Mouse (Mus musculus): ENCODE measurements at regions not wholly inside any gene's neighbourhood (a gene's known extent, or its start where the extent isn't known, plus 50 kb on each side); places are given as distances from the start of the nearest gene placed in this dataset.

- no peak for ATAC-seq
- H3K4me2 ChIP-seq (ENCODE audit: low read depth, low read length): no peak overlapping the region
- WGBS: 98% methylated on average over 1 of the region's 1 CpGs
- H3K9ac ChIP-seq (ENCODE audit: low read depth, low read length): no peak overlapping the region
- H3K4me3 ChIP-seq (ENCODE audit: low read length): no peak overlapping the region
- no peaks in the 10 kb centered on the region for H3K4me1 ChIP-seq (ENCODE audit: control insufficient read depth, insufficient read depth, low read length)
- H3K9me3 ChIP-seq (ENCODE audit: control insufficient read depth, low read length): no peaks in the 10 kb centered on the region
- no peaks in the 10 kb centered on the region for H3K36me3 ChIP-seq (ENCODE audit: control insufficient read depth, insufficient read depth, low read length)
- H3K27me3 ChIP-seq (replicated peaks; ENCODE audit: control insufficient read depth, insufficient read depth, low read length): no peaks in the 10 kb centered on the region
- H3K27ac ChIP-seq (ENCODE audit: low read length): no peak overlapping the region
These were observed 194.6 kb upstream of the Tank start for GRCm38 (mm10) chr2:61383744-61384295.

DNA sequence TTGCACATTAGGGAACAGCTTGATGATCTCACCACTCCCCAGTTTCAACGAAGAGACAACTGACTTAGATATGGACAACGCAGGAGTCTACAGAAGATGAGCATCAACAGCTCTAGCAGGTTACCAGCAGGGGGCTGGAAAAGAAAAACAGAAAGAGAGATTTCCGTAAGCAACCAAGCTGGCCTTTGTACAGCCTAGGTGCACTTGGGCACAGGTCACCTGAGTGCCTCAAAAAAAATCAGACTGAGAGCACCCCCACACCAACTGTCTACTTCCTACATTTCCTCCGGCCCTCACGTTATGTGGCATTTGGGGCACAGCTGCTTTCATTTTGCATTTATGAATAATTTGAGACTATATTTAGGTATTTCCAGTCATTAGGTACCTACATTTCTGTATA lies 199.3 kb upstream of the Tank start:
- Histone ChIP-seq H3K9ac (ENCODE audit: low read depth, low read length) (no peak overlapping the region), H3K27me3 (replicated peaks; ENCODE audit: control insufficient read depth, insufficient read depth, low read length) (no peaks in the 10 kb centered on the region), H3K27ac (ENCODE audit: low read length) (no peak overlapping the region), H3K36me3 (ENCODE audit: control insufficient read depth, insufficient read depth, low read length) (no peaks in the 10 kb centered on the region), H3K4me3 (ENCODE audit: low read length) (no peak overlapping the region), H3K4me2 (ENCODE audit: low read depth, low read length) (no peak overlapping the region), H3K4me1 (ENCODE audit: control insufficient read depth, insufficient read depth, low read length) (no peaks in the 10 kb centered on the region), H3K9me3 (ENCODE audit: control insufficient read depth, low read length) (no peaks in the 10 kb centered on the region)
- ATAC-seq: no peak
- 74% methylated on average over 5 of the region's 5 CpGs for WGBS

DNA sequence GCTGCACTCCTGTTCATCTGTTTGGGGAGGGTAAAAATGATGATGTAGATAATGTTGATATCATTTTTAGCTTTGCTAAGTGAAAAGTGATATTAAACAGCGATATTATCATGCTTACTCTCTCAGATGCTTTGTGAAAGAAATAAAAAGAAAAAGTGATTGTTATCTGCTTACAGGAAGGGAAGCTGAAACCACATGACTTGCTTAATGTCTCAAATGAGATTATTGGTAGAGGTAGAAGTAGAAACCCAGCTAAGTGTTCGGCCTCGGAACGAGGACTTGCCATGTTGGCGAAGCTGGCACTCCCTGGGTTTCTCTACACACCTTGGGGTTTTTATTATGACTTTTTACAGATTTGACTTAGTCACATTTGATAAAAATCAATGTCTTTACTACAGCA lies 200.1 kb upstream of the Tank start:
- H3K9ac ChIP-seq (ENCODE audit: low read depth, low read length): no peak overlapping the region
- no peaks in the 10 kb centered on the region for H3K4me1 ChIP-seq (ENCODE audit: control insufficient read depth, insufficient read depth, low read length)
- H3K4me3 ChIP-seq (ENCODE audit: low read length): no peak overlapping the region
- no peak for ATAC-seq
- WGBS: 92% methylated on average over 5 of the region's 5 CpGs
- no peaks in the 10 kb centered on the region for H3K9me3 ChIP-seq (ENCODE audit: control insufficient read depth, low read length)
- no peak overlapping the region for H3K27ac ChIP-seq (ENCODE audit: low read length)
- H3K27me3 ChIP-seq (replicated peaks; ENCODE audit: control insufficient read depth, insufficient read depth, low read length): no peaks in the 10 kb centered on the region
- no peaks in the 10 kb centered on the region for H3K36me3 ChIP-seq (ENCODE audit: control insufficient read depth, insufficient read depth, low read length)
- no peak overlapping the region for H3K4me2 ChIP-seq (ENCODE audit: low read depth, low read length)

- no peaks in the 10 kb centered on the region for H3K36me3 ChIP-seq (ENCODE audit: control insufficient read depth, insufficient read depth, low read length)
- WGBS: 82% methylated on average over 8 of the region's 8 CpGs
These were observed 200.6 kb upstream of the Tank start for GRCm38 (mm10) chr2:61377756-61378155.

GRCm38 (mm10) chr2:61362606-61363005 lies 215.8 kb upstream of the Tank start:
- Histone ChIP-seq H3K36me3 (ENCODE audit: control insufficient read depth, insufficient read depth, low read length) (no peaks in the 10 kb centered on the region), H3K27ac (ENCODE audit: low read length) (no peak overlapping the region), H3K9me3 (ENCODE audit: control insufficient read depth, low read length) (no peaks in the 10 kb centered on the region), H3K4me2 (ENCODE audit: low read depth, low read length) (no peak overlapping the region), H3K4me3 (ENCODE audit: low read length) (no peak overlapping the region), H3K4me1 (ENCODE audit: control insufficient read depth, insufficient read depth, low read length) (no peaks in the 10 kb centered on the region), H3K27me3 (replicated peaks; ENCODE audit: control insufficient read depth, insufficient read depth, low read length) (no peaks in the 10 kb centered on the region), H3K9ac (ENCODE audit: low read depth, low read length) (no peak overlapping the region)
- WGBS: 84% methylated on average over 4 of the region's 4 CpGs
- ATAC-seq: no peak

More at GRCm38 (mm10) chr2:61377756-61378155, 200.6 kb upstream of the Tank start:
- Histone ChIP-seq H3K27me3 (replicated peaks; ENCODE audit: control insufficient read depth, insufficient read depth, low read length) (no peaks in the 10 kb centered on the region), H3K4me3 (ENCODE audit: low read length) (no peak overlapping the region), H3K4me2 (ENCODE audit: low read depth, low read length) (no peak overlapping the region), H3K9ac (ENCODE audit: low read depth, low read length) (no peak overlapping the region), H3K4me1 (ENCODE audit: control insufficient read depth, insufficient read depth, low read length) (no peaks in the 10 kb centered on the region), H3K27ac (ENCODE audit: low read length) (no peak overlapping the region), H3K9me3 (ENCODE audit: control insufficient read depth, low read length) (no peaks in the 10 kb centered on the region)
- no peak for ATAC-seq

- Histone ChIP-seq H3K27ac (ENCODE audit: low read length) (no peak overlapping the region), H3K9ac (ENCODE audit: low read depth, low read length) (no peak overlapping the region), H3K9me3 (ENCODE audit: control insufficient read depth, low read length) (no peaks in the 10 kb centered on the region), H3K4me2 (ENCODE audit: low read depth, low read length) (no peak overlapping the region), H3K27me3 (replicated peaks; ENCODE audit: control insufficient read depth, insufficient read depth, low read length) (no peaks in the 10 kb centered on the region), H3K4me1 (ENCODE audit: control insufficient read depth, insufficient read depth, low read length) (no peaks in the 10 kb centered on the region), H3K36me3 (ENCODE audit: control insufficient read depth, insufficient read depth, low read length) (no peaks in the 10 kb centered on the region), H3K4me3 (ENCODE audit: low read length) (no peak overlapping the region)
- no peak for ATAC-seq
- 86% methylated on average over 2 of the region's 2 CpGs for WGBS
These were observed 217.0 kb upstream of the Tank start for GRCm38 (mm10) chr2:61361394-61361793.

GRCm38 (mm10) chr2:61354104-61354503 lies 224.3 kb upstream of the Tank start:
- no peak for ATAC-seq
- Histone ChIP-seq H3K27me3 (replicated peaks; ENCODE audit: control insufficient read depth, insufficient read depth, low read length) (no peaks in the 10 kb centered on the region), H3K4me1 (ENCODE audit: control insufficient read depth, insufficient read depth, low read length) (no peaks in the 10 kb centered on the region), H3K27ac (ENCODE audit: low read length) (no peak overlapping the region), H3K4me2 (ENCODE audit: low read depth, low read length) (no peak overlapping the region), H3K9me3 (ENCODE audit: control insufficient read depth, low read length) (no peaks in the 10 kb centered on the region), H3K9ac (ENCODE audit: low read depth, low read length) (no peak overlapping the region), H3K36me3 (ENCODE audit: control insufficient read depth, insufficient read depth, low read length) (no peaks in the 10 kb centered on the region), H3K4me3 (ENCODE audit: low read length) (no peak overlapping the region)
- 60% methylated on average over 8 of the region's 8 CpGs for WGBS

- H3K27ac ChIP-seq (ENCODE audit: low read length): no peak overlapping the region
- no peaks in the 10 kb centered on the region for H3K4me1 ChIP-seq (ENCODE audit: control insufficient read depth, insufficient read depth, low read length)
- H3K9ac ChIP-seq (ENCODE audit: low read depth, low read length): no peak overlapping the region
- no peaks in the 10 kb centered on the region for H3K36me3 ChIP-seq (ENCODE audit: control insufficient read depth, insufficient read depth, low read length)
- H3K9me3 ChIP-seq (ENCODE audit: control insufficient read depth, low read length): no peaks in the 10 kb centered on the region
- H3K4me2 ChIP-seq (ENCODE audit: low read depth, low read length): no peak overlapping the region
- 85% methylated on average over 3 of the region's 3 CpGs for WGBS
- no peak for ATAC-seq
- H3K27me3 ChIP-seq (replicated peaks; ENCODE audit: control insufficient read depth, insufficient read depth, low read length): no peaks in the 10 kb centered on the region
- no peak overlapping the region for H3K4me3 ChIP-seq (ENCODE audit: low read length)
These were observed 230.9 kb upstream of the Tank start for GRCm38 (mm10) chr2:61347451-61347850.

DNA sequence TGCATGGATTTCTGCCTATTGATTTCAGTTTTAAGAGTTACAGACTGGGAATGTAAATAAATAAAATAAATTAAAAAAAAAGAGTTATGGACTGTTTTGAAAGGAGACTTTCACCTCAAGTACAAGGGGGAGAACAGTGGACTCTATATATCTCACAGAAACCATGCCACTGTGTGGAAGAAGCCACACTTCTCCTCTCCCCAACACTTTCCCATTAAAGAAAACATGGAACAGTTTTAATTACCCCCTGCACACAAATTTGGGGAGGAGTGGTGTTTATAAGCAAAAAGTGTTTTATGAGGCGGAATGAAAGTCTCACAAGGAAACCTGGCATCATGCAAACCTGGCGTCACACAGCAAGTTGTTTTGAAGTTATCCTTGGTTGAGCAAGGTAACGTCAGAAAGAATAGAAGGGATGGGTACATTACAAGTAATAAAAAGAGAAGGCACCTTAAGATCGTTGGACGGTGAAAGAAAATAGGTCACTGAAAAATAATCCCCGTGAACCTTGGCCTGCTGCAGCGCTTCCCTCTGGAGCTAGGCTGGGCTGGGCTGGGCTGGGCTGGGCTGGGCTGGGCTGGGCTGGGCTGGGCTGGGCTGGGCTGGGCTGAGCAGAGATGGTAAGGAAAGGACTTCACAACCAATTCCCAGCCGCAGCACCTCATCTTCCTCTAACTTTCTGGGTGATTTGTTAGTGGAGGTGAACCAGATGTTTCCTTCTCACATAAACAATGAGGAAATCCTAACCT lies 232.2 kb upstream of the Tank start:
- Histone ChIP-seq H3K27ac (ENCODE audit: low read length) (no peak overlapping the region), H3K9me3 (ENCODE audit: control insufficient read depth, low read length) (no peaks in the 10 kb centered on the region), H3K4me1 (ENCODE audit: control insufficient read depth, insufficient read depth, low read length) (no peaks in the 10 kb centered on the region), H3K9ac (ENCODE audit: low read depth, low read length) (no peak overlapping the region), H3K4me2 (ENCODE audit: low read depth, low read length) (no peak overlapping the region), H3K36me3 (ENCODE audit: control insufficient read depth, insufficient read depth, low read length) (no peaks in the 10 kb centered on the region), H3K4me3 (ENCODE audit: low read length) (no peak overlapping the region), H3K27me3 (replicated peaks; ENCODE audit: control insufficient read depth, insufficient read depth, low read length) (no peaks in the 10 kb centered on the region)
- 39% methylated on average over 8 of the region's 8 CpGs for WGBS
- peak; percentile 88 for ATAC-seq

- Histone ChIP-seq H3K27me3 (replicated peaks; ENCODE audit: control insufficient read depth, insufficient read depth, low read length) (no peaks in the 10 kb centered on the region), H3K4me3 (ENCODE audit: low read length) (no peak overlapping the region), H3K4me2 (ENCODE audit: low read depth, low read length) (no peak overlapping the region), H3K9me3 (ENCODE audit: control insufficient read depth, low read length) (no peaks in the 10 kb centered on the region), H3K27ac (ENCODE audit: low read length) (no peak overlapping the region), H3K9ac (ENCODE audit: low read depth, low read length) (no peak overlapping the region), H3K4me1 (ENCODE audit: control insufficient read depth, insufficient read depth, low read length) (no peaks in the 10 kb centered on the region), H3K36me3 (ENCODE audit: control insufficient read depth, insufficient read depth, low read length) (no peaks in the 10 kb centered on the region)
- WGBS: 79% methylated on average over 7 of the region's 7 CpGs
- no peak for ATAC-seq
These were observed 233.1 kb upstream of the Tank start for GRCm38 (mm10) chr2:61345311-61345710.
